Mouse (Mus musculus): ENCODE measurements around the gene Spink4. TPM values are rescaled to one million over a fixed set of nuclear protein-coding genes. Genes with fewer than 3 reads are reported as not detected.

The Spink4 gene
- total RNA-seq, 2 experiments from 2014 or later: not detected

Other genes starting within 250 kb of the Spink4 start
- gene Aptx, start 216.9 kb upstream of the Spink4 start, total RNA-seq (2021): 10 to 100 TPM; 26.1 to 27.6 TPM
- 100 to 1,000 TPM; 314 to 324 TPM for gene Dnaja1, start 197.9 kb upstream of the Spink4 start, total RNA-seq (2021)
- 10 to 100 TPM; 41.8 to 43.5 TPM for gene Smu1, start 162.1 kb upstream of the Spink4 start, total RNA-seq (2021)
- 1 to 10 TPM; 6.5 to 9.0 TPM for gene B4galt1, start 66.0 kb upstream of the Spink4 start, total RNA-seq (2021)
- 100 to 1,000 TPM; 160 to 164 TPM for gene Bag1, start 28.2 kb downstream of the Spink4 start, total RNA-seq (2021)
- 10 to 100 TPM; 71.4 to 73.1 TPM for gene Chmp5, start 28.4 kb downstream of the Spink4 start, total RNA-seq (2021)
- 10 to 100 TPM; 59.1 to 62.0 TPM for gene Nfx1, start 50.9 kb downstream of the Spink4 start, total RNA-seq (2021)
- gene Aqp7, start 128.1 kb downstream of the Spink4 start, total RNA-seq (2021): not detected
- gene Aqp3, start 178.1 kb downstream of the Spink4 start, total RNA-seq (2021): not detected
- 10 to 100 TPM; 82.7 to 84.0 TPM for gene Nol6, start 204.4 kb downstream of the Spink4 start, total RNA-seq (2021)
- gene Ube2r2, start 215.7 kb downstream of the Spink4 start, total RNA-seq (2021): 10 to 100 TPM; 87.8 to 89.0 TPM

Data from left cerebral cortex, postnatal 14 days (tissue).